Mouse (Mus musculus): ENCODE results near the gene Vsnl1. TPM values are rescaled to one million over a fixed set of nuclear protein-coding genes. Genes with fewer than 3 reads are reported as not detected.

Vsnl1 gene
- total and polyA plus RNA-seq, 3 experiments: not detected

DNA sequence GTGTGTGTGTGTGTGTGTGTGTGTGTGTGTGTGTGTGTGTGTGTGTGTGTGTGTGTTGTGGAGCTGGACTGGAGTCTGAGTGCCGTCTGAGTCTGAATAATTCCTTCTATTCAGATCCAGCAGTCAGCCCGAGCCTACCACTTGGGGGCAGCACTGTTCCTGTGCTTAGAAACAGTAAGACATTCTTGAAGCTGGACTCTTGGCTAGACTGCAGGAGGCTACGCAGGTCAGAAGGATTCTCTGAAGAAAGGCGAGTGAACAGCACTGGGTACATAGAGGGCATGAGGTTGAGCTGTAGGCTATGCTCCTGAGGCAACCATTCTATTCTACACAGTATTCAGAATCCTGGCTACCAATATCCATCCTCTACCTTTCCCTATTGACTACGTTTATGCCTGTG lies 85.5 kb downstream of the Vsnl1 start:
- no peaks in the 10 kb centered on the region for H3K36me3 ChIP-seq (ENCODE audit: control insufficient read depth in 1 of 2, insufficient read depth in 2 of 2, low read length in 2 of 2)
- H3K4me1 ChIP-seq (ENCODE audit: control insufficient read depth in 1 of 2, insufficient read depth in 2 of 2, low read length in 2 of 2): no peaks in the 10 kb centered on the region
- peak; percentile 48 for DNase-seq (ENCODE audit: low read depth, low spot score)
- H3K27me3 ChIP-seq (ENCODE audit: control insufficient read depth in 1 of 2, insufficient read depth in 2 of 2, low read length in 2 of 2): no peaks in the 10 kb centered on the region; a peak in 1 of 4 replicates
- no peak for TF ChIP-seq ELF1 (IDR thresholded peaks at IDR 0.05; ENCODE audit: low read depth, low read length)
- peak; percentile 66 for TF ChIP-seq SMC3 (IDR thresholded peaks at IDR 0.05; ENCODE audit: low read depth, low read length)
- peak; percentile 40 to 75 (median 65) for TF ChIP-seq CTCF (IDR thresholded peaks at IDR 0.05 in 2 of 3, conservative IDR thresholded peaks at IDR 0.05 in 1 of 3; ENCODE audit: control insufficient read depth in 1 of 3, insufficient read depth in 1 of 3, low read depth in 2 of 3, low read length in 3 of 3, poor library complexity in 1 of 3, severe bottlenecking in 1 of 3)
- TF ChIP-seq ZC3H11A (IDR thresholded peaks at IDR 0.05; ENCODE audit: low read depth, low read length): 0 out of 2 replicates have a peak, but pooled peaks have one; percentile 14
- TF ChIP-seq RAD21 (IDR thresholded peaks at IDR 0.05; ENCODE audit: low read depth, low read length): peak; percentile 55
- no peak for TF ChIP-seq MXI1 (IDR thresholded peaks at IDR 0.05; ENCODE audit: low read depth, low read length)
- TF ChIP-seq TAL1 (IDR thresholded peaks at IDR 0.05; ENCODE audit: low read length): no peak
- H3K4me3 ChIP-seq (ENCODE audit: control insufficient read depth in 1 of 2, insufficient read depth in 1 of 2, low read depth in 2 of 2, low read length in 2 of 2): no peak overlapping the region
- H3K9ac ChIP-seq (ENCODE audit: control insufficient read depth, low read depth, low read length, poor library complexity, severe bottlenecking): no peak overlapping the region
- no peak overlapping the region for H3K27ac ChIP-seq (ENCODE audit: control insufficient read depth, low read depth, low read length)
- H3K9me3 ChIP-seq (replicated peaks; ENCODE audit: insufficient read depth, low read length): no peaks in the 10 kb centered on the region
- no peaks in the 10 kb centered on the region for H3K79me2 ChIP-seq (ENCODE audit: control insufficient read depth, insufficient read depth, low read length, poor library complexity)

DNA sequence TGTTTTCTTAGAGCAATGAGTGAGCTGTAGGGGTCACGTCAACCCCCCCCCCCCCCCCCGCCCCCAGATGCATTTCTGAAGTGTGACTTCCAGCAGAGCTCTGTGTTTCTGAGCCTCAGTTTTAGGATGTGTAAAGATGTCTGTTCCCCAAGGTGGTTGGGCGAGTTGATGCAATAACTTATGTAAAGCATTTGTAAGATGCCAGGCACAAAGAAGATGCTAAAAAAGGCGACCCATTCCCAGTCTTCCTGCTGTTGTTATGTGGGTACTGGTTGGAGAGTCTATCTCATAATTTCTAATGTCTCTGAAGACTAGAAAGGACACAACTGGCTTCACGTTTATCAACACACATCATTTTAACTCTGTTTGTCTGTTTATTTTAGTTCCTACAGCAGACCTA lies 86.5 kb downstream of the Vsnl1 start:
- H3K4me1 ChIP-seq (ENCODE audit: control insufficient read depth in 1 of 2, insufficient read depth in 2 of 2, low read length in 2 of 2): no peaks in the 10 kb centered on the region
- H3K4me3 ChIP-seq (ENCODE audit: control insufficient read depth in 1 of 2, insufficient read depth in 1 of 2, low read depth in 2 of 2, low read length in 2 of 2): no peak overlapping the region
- TF ChIP-seq GABPA (IDR thresholded peaks at IDR 0.05; ENCODE audit: low read depth, low read length) (no peak), RCOR1 (IDR thresholded peaks at IDR 0.05; ENCODE audit: low read depth, low read length) (no peak), CHD1 (IDR thresholded peaks at IDR 0.05; ENCODE audit: low read depth, low read length) (no peak), GATA1 (IDR thresholded peaks at IDR 0.05; ENCODE audit: low read depth, low read length) (no peak), ZNF384 (IDR thresholded peaks at IDR 0.05; ENCODE audit: low read depth, low read length) (no peak), E2F4 (IDR thresholded peaks at IDR 0.05; ENCODE audit: borderline replicate concordance, low read depth, low read length) (no peak)

DNA sequence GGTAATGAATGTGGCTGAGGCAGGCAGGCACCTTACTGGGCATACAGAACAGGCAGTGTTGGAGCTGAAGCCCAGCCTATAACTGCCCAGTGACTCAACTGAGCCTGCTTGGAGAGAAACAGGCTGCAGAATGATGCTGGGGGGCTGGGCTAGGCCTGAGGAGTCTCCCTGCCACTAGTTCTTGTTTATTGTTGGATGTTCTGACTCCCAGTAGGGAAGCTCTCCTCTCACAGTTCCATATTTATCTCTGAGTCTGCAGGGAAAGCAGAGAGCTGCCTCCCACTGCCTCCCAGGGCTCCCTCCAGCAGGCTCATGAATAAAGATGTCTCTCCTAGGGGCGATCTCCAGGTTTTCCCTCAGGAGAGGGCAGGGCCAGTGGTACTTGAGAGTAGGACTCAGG lies 88.0 kb downstream of the Vsnl1 start:
- TF ChIP-seq MAZ (IDR thresholded peaks at IDR 0.05; ENCODE audit: low read depth, low read length) (no peak), TAL1 (IDR thresholded peaks at IDR 0.05; ENCODE audit: low read length) (no peak), MYB (IDR thresholded peaks at IDR 0.05; ENCODE audit: low read depth, low read length) (no peak), MEF2A (IDR thresholded peaks at IDR 0.05; ENCODE audit: extremely low read depth, insufficient replicate concordance, low read depth, low read length, poor library complexity, severe bottlenecking) (no peak), TCF12 (IDR thresholded peaks at IDR 0.05; ENCODE audit: low read depth, low read length) (no peak), UBTF (IDR thresholded peaks at IDR 0.05; ENCODE audit: borderline replicate concordance, insufficient read depth, low read depth, low read length) (no peak), POLR2AphosphoS2 (IDR thresholded peaks at IDR 0.05; ENCODE audit: low read length) (no peak), MYC (IDR thresholded peaks at IDR 0.05; ENCODE audit: low read depth, low read length) (no peak), SIN3A (IDR thresholded peaks at IDR 0.05; ENCODE audit: low read length) (no peak), GATA1 (IDR thresholded peaks at IDR 0.05; ENCODE audit: low read depth, low read length) (no peak), POLR2AphosphoS5 (IDR thresholded peaks at IDR 0.05; ENCODE audit: borderline replicate concordance, low read depth, low read length) (no peak), RAD21 (IDR thresholded peaks at IDR 0.05; ENCODE audit: low read depth, low read length) (no peak), RCOR1 (IDR thresholded peaks at IDR 0.05; ENCODE audit: low read depth, low read length) (no peak), TBP (IDR thresholded peaks at IDR 0.05; ENCODE audit: low read depth, low read length) (no peak), NELFE (IDR thresholded peaks at IDR 0.05; ENCODE audit: low read depth, low read length) (no peak), NRF1 (IDR thresholded peaks at IDR 0.05; ENCODE audit: insufficient read depth, low read depth, low read length, poor library complexity, severe bottlenecking) (no peak), MXI1 (IDR thresholded peaks at IDR 0.05; ENCODE audit: low read depth, low read length) (no peak), USF2 (IDR thresholded peaks at IDR 0.05; ENCODE audit: borderline replicate concordance in 1 of 2, insufficient read depth in 1 of 2, low read depth in 1 of 2, low read length in 2 of 2) (no peak)
- no peaks in the 10 kb centered on the region for H3K36me3 ChIP-seq (ENCODE audit: control insufficient read depth in 1 of 2, insufficient read depth in 2 of 2, low read length in 2 of 2)

More for the DNA sequence above, 86.5 kb downstream of the Vsnl1 start:
- H3K27ac ChIP-seq (ENCODE audit: control insufficient read depth, low read depth, low read length): no peak overlapping the region
- H3K27me3 ChIP-seq (ENCODE audit: control insufficient read depth in 1 of 2, insufficient read depth in 2 of 2, low read length in 2 of 2): no peaks in the 10 kb centered on the region; a peak in 1 of 4 replicates
- no peak for DNase-seq (ENCODE audit: low read depth, low spot score)
- H3K79me2 ChIP-seq (ENCODE audit: control insufficient read depth, insufficient read depth, low read length, poor library complexity): no peaks in the 10 kb centered on the region
- H3K9me3 ChIP-seq (replicated peaks; ENCODE audit: insufficient read depth, low read length): no peaks in the 10 kb centered on the region
- no peaks in the 10 kb centered on the region for H3K36me3 ChIP-seq (ENCODE audit: control insufficient read depth in 1 of 2, insufficient read depth in 2 of 2, low read length in 2 of 2)
- H3K9ac ChIP-seq (ENCODE audit: control insufficient read depth, low read depth, low read length, poor library complexity, severe bottlenecking): no peak overlapping the region

More for the DNA sequence above, 88.0 kb downstream of the Vsnl1 start:
- H3K27ac ChIP-seq (ENCODE audit: control insufficient read depth, low read depth, low read length): no peak overlapping the region
- no peak overlapping the region for H3K9ac ChIP-seq (ENCODE audit: control insufficient read depth, low read depth, low read length, poor library complexity, severe bottlenecking)
- H3K4me1 ChIP-seq (ENCODE audit: control insufficient read depth in 1 of 2, insufficient read depth in 2 of 2, low read length in 2 of 2): no peaks in the 10 kb centered on the region
- no peaks in the 10 kb centered on the region for H3K79me2 ChIP-seq (ENCODE audit: control insufficient read depth, insufficient read depth, low read length, poor library complexity)
- no peaks in the 10 kb centered on the region; a peak in 1 of 4 replicates for H3K27me3 ChIP-seq (ENCODE audit: control insufficient read depth in 1 of 2, insufficient read depth in 2 of 2, low read length in 2 of 2)
- H3K4me3 ChIP-seq (ENCODE audit: control insufficient read depth in 1 of 2, insufficient read depth in 1 of 2, low read depth in 2 of 2, low read length in 2 of 2): no peak overlapping the region
- no peaks in the 10 kb centered on the region for H3K9me3 ChIP-seq (replicated peaks; ENCODE audit: insufficient read depth, low read length)
- no peak for DNase-seq (ENCODE audit: low read depth, low spot score)
